Mouse (Mus musculus) heart, embryonic 10.5 days (tissue): ENCODE data around the gene Pappa. TPM values are rescaled to one million over a fixed set of nuclear protein-coding genes. Genes with fewer than 3 reads are reported as not detected.

ENCODE experiments used
- DNase-seq: peaks from one replicate; pipeline ENCODE4 v3.0.0-alpha.2; 2017; ENCODE audit warnings: low spot score
- H3K27ac ChIP-seq: fragments of 300-500 bp; sonication (generic); 2 replicates; pipeline ENCODE4 v1.5.1; 2016; ENCODE audit warnings: mild to moderate bottlenecking
- H3K27me3 ChIP-seq: fragments of 300-500 bp; sonication (generic); 2 replicates; pipeline ENCODE4 v1.6.1; 2016; ENCODE audit warnings: mild to moderate bottlenecking; ENCODE audit not compliant: poor library complexity, insufficient read depth, severe bottlenecking
- H3K36me3 ChIP-seq: fragments of 300-500 bp; sonication (generic); 2 replicates; pipeline ENCODE4 v1.6.1; 2016; ENCODE audit warnings: mild to moderate bottlenecking, moderate library complexity
- H3K4me1 ChIP-seq: fragments of 300-500 bp; sonication (generic); 2 replicates; pipeline ENCODE4 v1.6.1; 2016; ENCODE audit warnings: mild to moderate bottlenecking
- H3K4me3 ChIP-seq: fragments of 300-500 bp; sonication (generic); 2 replicates; pipeline ENCODE4 v1.5.1; 2016; ENCODE audit warnings: mild to moderate bottlenecking, moderate library complexity
- H3K9me3 ChIP-seq: fragments of 300-500 bp; sonication (generic); 2 replicates; pipeline ENCODE4 v1.6.1; 2016; ENCODE audit warnings: mild to moderate bottlenecking, moderate library complexity
- WGBS: fragments of 180-500 bp; shearing (Covaris S2); methylation state at CpG from one replicate; pipeline ENCODE4 v1.1.7; 2016; 5-methylcytosine and 5-hydroxymethylcytosine counted together
- polyA plus RNA-seq: library from polyadenylated mRNA; unstranded; fragments of >200 nt; fragmentation: Nextera tagmentation; extraction: Ambion mirVana; gene quantifications from 2 replicates; pipeline ENCODE4 v1.2.1, GENCODE M21; 2016

Gene Pappa
- polyA plus RNA-seq, 1 experiment from 2014 or later = 1.1 TPM

DNA sequence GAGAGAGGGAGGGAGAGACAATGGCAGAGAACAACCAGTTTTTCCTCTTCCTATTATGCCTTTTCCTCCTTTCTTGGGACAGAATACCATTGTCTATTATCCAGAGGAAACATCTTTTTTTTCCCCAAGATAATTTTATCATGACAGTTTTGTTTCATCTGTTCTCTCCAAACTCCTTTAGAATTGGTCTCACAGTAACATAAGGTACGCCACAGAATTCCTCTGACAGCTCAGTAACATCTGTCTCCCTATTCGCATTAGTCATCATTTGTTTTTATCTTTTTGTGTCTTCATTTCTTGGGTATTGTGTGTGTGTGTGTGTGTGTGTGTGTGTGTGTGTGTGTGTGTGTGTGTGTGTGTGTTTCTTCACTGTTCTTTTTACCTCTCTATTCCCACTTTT lies 201.8 kb downstream of the Pappa start:
- no peaks in the 10 kb centered on the region for H3K27me3 ChIP-seq
- H3K4me3 ChIP-seq = no peak overlapping the region
- DNase-seq = no peak
- WGBS = 83% methylated on average over 2 of the region's 2 CpGs
- H3K27ac ChIP-seq = no peak overlapping the region
- no peaks in the 10 kb centered on the region for H3K4me1 ChIP-seq
- no peaks in the 10 kb centered on the region for H3K9me3 ChIP-seq
- no peaks in the 10 kb centered on the region for H3K36me3 ChIP-seq

GRCm38 (mm10) chr4:65328486-65329308 lies 204.7 kb downstream of the Pappa start:
- no peaks in the 10 kb centered on the region for H3K4me1 ChIP-seq
- H3K27ac ChIP-seq = no peak overlapping the region
- no peaks in the 10 kb centered on the region for H3K36me3 ChIP-seq
- no peaks in the 10 kb centered on the region for H3K9me3 ChIP-seq
- no peak for DNase-seq
- no peaks in the 10 kb centered on the region for H3K27me3 ChIP-seq
- WGBS = 72% methylated on average over 9 of the region's 9 CpGs
- H3K4me3 ChIP-seq = no peak overlapping the region

GRCm38 (mm10) chr4:65333718-65334117 lies 209.7 kb downstream of the Pappa start:
- H3K9me3 ChIP-seq = no peaks in the 10 kb centered on the region
- H3K36me3 ChIP-seq = no peaks in the 10 kb centered on the region
- no peaks in the 10 kb centered on the region for H3K4me1 ChIP-seq
- no peak overlapping the region for H3K4me3 ChIP-seq
- no peak overlapping the region for H3K27ac ChIP-seq
- 71% methylated on average over 1 of the region's 1 CpGs for WGBS
- no peak for DNase-seq
- H3K27me3 ChIP-seq = no peaks in the 10 kb centered on the region

DNA sequence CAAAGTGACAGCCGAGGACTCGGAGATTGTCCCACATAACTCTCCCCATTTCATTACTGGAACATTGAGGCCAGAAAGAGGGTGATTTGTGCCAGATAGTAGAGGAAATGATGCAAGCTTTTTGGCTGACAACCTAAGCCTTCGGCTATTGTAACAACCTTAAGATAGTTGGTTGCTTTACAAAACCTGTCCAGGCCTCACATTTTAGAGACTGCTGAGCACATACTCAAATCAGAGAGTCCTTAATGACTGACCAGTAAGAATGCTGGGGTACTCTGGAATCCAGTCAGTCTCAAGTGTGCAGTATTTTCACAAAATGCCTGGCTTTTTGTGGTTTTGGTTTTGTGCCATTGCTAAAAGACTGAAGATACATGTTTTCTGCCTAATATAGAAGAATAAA lies 217.8 kb downstream of the Pappa start:
- 82% methylated on average over 3 of the region's 3 CpGs for WGBS
- Histone ChIP-seq H3K36me3 (no peaks in the 10 kb centered on the region), H3K27me3 (no peaks in the 10 kb centered on the region), H3K4me1 (no peaks in the 10 kb centered on the region), H3K27ac (no peak overlapping the region), H3K9me3 (no peaks in the 10 kb centered on the region), H3K4me3 (no peak overlapping the region)
- no peak for DNase-seq

DNA sequence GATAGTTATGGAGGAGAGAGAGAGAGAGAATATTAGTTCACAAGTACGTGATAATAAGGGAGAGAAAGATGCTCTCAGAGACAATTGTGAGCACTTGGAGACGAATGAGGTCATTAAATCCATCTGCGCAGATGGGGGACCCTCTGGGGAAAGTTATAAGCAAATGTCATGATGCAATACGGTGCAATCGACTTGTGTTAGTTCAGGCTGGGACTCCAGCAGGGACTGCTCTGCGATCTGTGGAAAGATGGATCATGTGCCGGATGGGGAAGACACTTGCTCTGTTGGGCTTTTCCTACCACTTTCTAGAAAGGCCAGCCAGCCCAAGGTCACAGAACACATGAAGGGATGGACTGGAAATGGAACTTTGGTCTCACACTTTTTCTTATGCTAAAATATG lies 226.5 kb downstream of the Pappa start:
- WGBS = 86% methylated on average over 7 of the region's 7 CpGs
- H3K4me3 ChIP-seq = no peak overlapping the region
- DNase-seq = no peak
- H3K27ac ChIP-seq = no peak overlapping the region
- H3K4me1 ChIP-seq = no peaks in the 10 kb centered on the region
- H3K27me3 ChIP-seq = no peaks in the 10 kb centered on the region
- no peaks in the 10 kb centered on the region for H3K36me3 ChIP-seq
- H3K9me3 ChIP-seq = no peaks in the 10 kb centered on the region

DNA sequence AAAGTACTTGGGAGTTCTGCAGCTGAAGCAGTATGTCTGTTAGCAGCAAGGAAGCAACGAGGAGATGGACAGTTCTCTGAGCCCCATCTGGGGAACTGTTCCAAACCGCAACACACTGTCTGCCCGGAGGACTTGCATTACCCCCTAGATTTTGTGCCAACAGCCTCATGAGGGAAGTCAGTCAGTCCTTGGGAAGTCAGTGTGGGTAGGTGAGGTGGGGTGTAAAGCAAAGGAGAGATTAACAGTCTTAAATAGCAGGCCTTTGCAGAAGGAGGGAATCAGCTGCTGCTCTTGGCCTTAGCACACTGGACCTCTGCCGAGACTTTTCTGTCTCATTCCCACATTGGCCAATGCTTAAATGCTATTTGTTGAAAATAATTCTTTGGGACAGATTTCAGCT lies 230.6 kb downstream of the Pappa start:
- H3K9me3 ChIP-seq = no peaks in the 10 kb centered on the region
- no peak for DNase-seq
- 77% methylated on average over 4 of the region's 4 CpGs for WGBS

GRCm38 (mm10) chr4:65367135-65367534 lies 243.2 kb downstream of the Pappa start:
- Histone ChIP-seq H3K27ac (no peak overlapping the region), H3K27me3 (no peaks in the 10 kb centered on the region), H3K36me3 (no peaks in the 10 kb centered on the region), H3K4me3 (no peak overlapping the region), H3K4me1 (no peaks in the 10 kb centered on the region), H3K9me3 (no peaks in the 10 kb centered on the region)
- DNase-seq = no peak

More for the DNA sequence above, 230.6 kb downstream of the Pappa start:
- Histone ChIP-seq H3K36me3 (no peaks in the 10 kb centered on the region), H3K4me3 (no peak overlapping the region), H3K27ac (no peak overlapping the region), H3K27me3 (no peaks in the 10 kb centered on the region), H3K4me1 (no peaks in the 10 kb centered on the region)

GRCm38 (mm10) chr4:65372731-65373130 lies 248.8 kb downstream of the Pappa start:
- H3K27ac ChIP-seq = no peak overlapping the region
- WGBS = 87% methylated on average over 3 of the region's 3 CpGs
- no peaks in the 10 kb centered on the region for H3K4me1 ChIP-seq
- no peaks in the 10 kb centered on the region for H3K9me3 ChIP-seq
- H3K4me3 ChIP-seq = no peak overlapping the region
- no peaks in the 10 kb centered on the region for H3K27me3 ChIP-seq
- no peak for DNase-seq
- H3K36me3 ChIP-seq = no peaks in the 10 kb centered on the region

DNA sequence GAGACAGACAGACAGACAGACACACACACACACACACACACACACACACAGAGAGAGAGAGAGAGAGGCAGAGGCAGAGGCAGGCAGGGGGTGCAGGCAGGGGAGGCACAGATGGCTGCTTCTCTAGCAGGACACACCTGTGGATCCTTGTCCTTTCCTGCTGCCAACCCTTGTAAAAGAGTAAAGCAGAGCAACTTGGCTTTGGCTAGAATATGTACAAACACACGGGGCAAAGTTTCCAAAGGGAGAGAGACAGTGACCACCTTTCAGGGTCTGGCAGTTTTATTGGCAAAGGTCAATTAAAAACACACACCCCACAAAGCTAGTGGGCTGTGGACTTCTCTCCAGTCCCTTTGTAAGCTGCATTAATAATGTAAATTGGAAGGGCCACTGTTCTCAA lies 249.9 kb downstream of the Pappa start:
- H3K4me3 ChIP-seq = no peak overlapping the region
- DNase-seq = no peak
- no peaks in the 10 kb centered on the region for H3K36me3 ChIP-seq
- H3K9me3 ChIP-seq = no peaks in the 10 kb centered on the region
- 74% methylated on average over 1 of the region's 1 CpGs for WGBS
- H3K27ac ChIP-seq = no peak overlapping the region
- no peaks in the 10 kb centered on the region for H3K4me1 ChIP-seq
- no peaks in the 10 kb centered on the region for H3K27me3 ChIP-seq

- no peak for DNase-seq
- Histone ChIP-seq H3K27me3 (no peaks in the 10 kb centered on the region), H3K27ac (no peak overlapping the region), H3K4me3 (no peak overlapping the region), H3K36me3 (no peaks in the 10 kb centered on the region), H3K9me3 (no peaks in the 10 kb centered on the region), H3K4me1 (no peaks in the 10 kb centered on the region)
- WGBS = 84% methylated on average over 2 of the region's 2 CpGs
Measured at GRCm38 (mm10) chr4:65376571-65376970, 252.6 kb downstream of the Pappa start.

DNA sequence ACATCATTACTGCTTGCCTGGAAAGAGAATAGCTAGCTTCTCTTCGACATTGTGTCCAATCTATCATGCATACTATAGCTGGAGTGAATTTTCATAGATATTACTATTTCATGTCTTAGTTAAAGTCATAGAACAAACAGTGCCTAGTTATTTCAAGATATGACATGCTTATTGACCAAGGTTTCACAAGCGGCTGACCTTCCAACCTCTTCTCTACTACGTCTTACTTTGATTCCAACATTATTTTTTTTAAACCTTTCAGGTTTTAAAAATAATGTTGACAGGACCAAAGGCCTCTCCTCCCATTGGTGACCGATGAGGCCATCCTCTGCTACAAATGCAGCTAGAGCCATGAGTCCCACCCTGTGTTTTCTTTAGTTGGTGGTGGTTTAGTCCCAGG lies 255.5 kb downstream of the Pappa start:
- no peaks in the 10 kb centered on the region for H3K9me3 ChIP-seq
- 88% methylated on average over 4 of the region's 4 CpGs for WGBS

GRCm38 (mm10) chr4:65383070-65383469 lies 259.1 kb downstream of the Pappa start:
- H3K36me3 ChIP-seq = no peaks in the 10 kb centered on the region
- H3K27ac ChIP-seq = no peak overlapping the region
- 0 out of 2 replicates have a peak, but pooled peaks cover 11% of the 10 kb centered on the region for H3K27me3 ChIP-seq
- no peaks in the 10 kb centered on the region for H3K9me3 ChIP-seq
- DNase-seq = no peak
- H3K4me1 ChIP-seq = no peaks in the 10 kb centered on the region
- 81% methylated on average over 4 of the region's 4 CpGs for WGBS
- H3K4me3 ChIP-seq = no peak overlapping the region

More for the DNA sequence above, 255.5 kb downstream of the Pappa start:
- no peaks in the 10 kb centered on the region for H3K4me1 ChIP-seq
- DNase-seq = no peak
- H3K27me3 ChIP-seq = no peaks in the 10 kb centered on the region
- H3K36me3 ChIP-seq = no peaks in the 10 kb centered on the region
- H3K27ac ChIP-seq = no peak overlapping the region
- no peak overlapping the region for H3K4me3 ChIP-seq

DNA sequence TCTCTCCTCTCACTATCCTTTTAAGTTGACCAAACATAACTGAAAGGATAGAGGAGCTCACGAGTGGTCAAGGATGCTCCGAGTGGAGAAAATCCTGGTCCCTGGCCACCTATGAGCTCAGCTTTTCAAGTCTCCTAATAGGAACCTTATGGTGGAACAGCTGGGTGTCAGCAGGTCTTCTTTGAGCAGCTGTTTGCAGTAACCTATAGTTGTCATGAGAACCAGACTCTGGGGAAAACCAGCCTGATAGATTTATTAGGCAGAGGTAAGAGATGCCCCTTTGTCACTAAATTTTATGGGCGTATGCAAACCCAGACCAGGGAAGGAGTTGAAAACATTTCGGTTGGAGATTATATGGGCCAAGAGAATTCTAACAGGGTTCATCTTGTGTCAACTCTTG lies 267.0 kb downstream of the Pappa start:
- WGBS = 56% methylated on average over 4 of the region's 4 CpGs
- no peak for DNase-seq
- H3K9me3 ChIP-seq = no peaks in the 10 kb centered on the region

DNA sequence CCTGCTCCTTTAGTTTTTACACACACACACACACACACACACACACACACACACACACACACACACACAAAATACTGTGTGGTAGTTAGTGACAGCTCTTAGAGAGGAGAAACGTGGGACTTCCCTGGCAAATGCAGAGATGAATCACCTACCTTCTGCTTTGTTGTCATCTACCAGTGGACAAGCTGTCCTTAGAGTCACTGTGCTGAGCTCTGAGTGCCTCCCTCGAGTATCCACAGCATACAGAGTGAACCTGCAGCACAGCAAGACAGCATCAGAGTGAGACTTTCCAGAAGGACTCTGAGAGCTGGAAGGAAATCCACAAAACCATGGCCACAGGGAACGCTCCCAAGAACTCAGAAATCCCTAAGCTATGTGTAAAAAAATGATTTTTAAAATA lies 272.8 kb downstream of the Pappa start:
- WGBS = 68% methylated on average over 3 of the region's 3 CpGs

More for the DNA sequence above, 267.0 kb downstream of the Pappa start:
- H3K27ac ChIP-seq = no peak overlapping the region
- no peaks in the 10 kb centered on the region for H3K36me3 ChIP-seq
- no peak overlapping the region for H3K4me3 ChIP-seq
- 0 out of 2 replicates have a peak, but pooled peaks cover 3% of the 10 kb centered on the region for H3K4me1 ChIP-seq
- H3K27me3 ChIP-seq = peaks cover 33% of the 10 kb centered on the region; the same call in 1 of the 2 replicates

More for the DNA sequence above, 272.8 kb downstream of the Pappa start:
- H3K27ac ChIP-seq = no peak overlapping the region
- H3K4me3 ChIP-seq = no peak overlapping the region
- peaks cover 14% of the 10 kb centered on the region; the same call in 1 of the 2 replicates for H3K27me3 ChIP-seq
- 0 out of 2 replicates have a peak, but pooled peaks cover 3% of the 10 kb centered on the region for H3K4me1 ChIP-seq
- no peak for DNase-seq
- H3K36me3 ChIP-seq = no peaks in the 10 kb centered on the region
- H3K9me3 ChIP-seq = no peaks in the 10 kb centered on the region
